Mouse (Mus musculus): ENCODE measurements around the gene Zfp687. TPM values are rescaled to one million over a fixed set of nuclear protein-coding genes. Genes with fewer than 3 reads are reported as not detected.
"Not testable (repeated sequence)": the region's sequence is repeated elsewhere in the genome, so short reads cannot be mapped to it uniquely, and the experiment has no call there.

Gene Zfp687
- polyA plus RNA-seq, 1 experiment from 2014 or later: 29.6 TPM

DNA sequence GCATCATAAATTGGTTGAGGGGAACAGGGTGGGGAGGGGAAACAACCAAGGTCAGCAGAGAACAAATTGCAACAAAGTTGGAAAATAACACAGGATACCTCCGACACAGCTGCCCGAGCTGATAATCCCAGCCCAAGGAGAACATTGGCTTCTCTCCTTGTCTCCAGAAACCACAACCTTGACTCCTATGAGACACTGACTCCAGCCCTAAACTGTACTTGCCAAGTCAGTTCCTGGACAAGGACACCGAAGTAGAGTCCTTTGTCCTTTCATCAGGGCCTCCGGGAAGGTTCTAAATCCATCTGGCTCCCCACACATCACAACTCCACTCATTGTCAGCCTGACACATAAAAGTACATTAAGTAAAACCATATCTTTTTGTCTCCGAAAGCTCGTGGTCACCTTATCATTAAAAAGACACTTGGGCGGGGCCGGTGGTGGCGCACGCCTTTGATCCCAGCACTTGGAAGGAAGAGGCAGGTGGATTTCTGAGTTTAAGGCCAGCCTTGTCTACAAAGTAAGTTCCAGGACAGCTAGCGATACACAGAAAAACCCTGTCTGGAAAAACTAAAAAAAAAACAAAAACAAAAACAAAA is 31.3 kb upstream of the Zfp687 start:
- no peak for DNase-seq (ENCODE audit: low spot score)
- H3K4me3 ChIP-seq (ENCODE audit: low read depth, low read length): no peak overlapping the region
- no peak overlapping the region for H3K9ac ChIP-seq (ENCODE audit: low read depth, low read length)
- H3K4me2 ChIP-seq (replicated peaks; ENCODE audit: low read depth, low read length): no peak overlapping the region
- 0 out of 2 replicates have a peak, but pooled peaks cover 3% of the 10 kb centered on the region for H3K4me1 ChIP-seq (replicated peaks; ENCODE audit: control insufficient read depth, insufficient read depth, low read length)
- H3K36me3 ChIP-seq (ENCODE audit: control insufficient read depth, insufficient read depth, low read length): no peaks in the 10 kb centered on the region
- no peaks in the 10 kb centered on the region for H3K9me3 ChIP-seq (ENCODE audit: control insufficient read depth, low read length)
- no peaks in the 10 kb centered on the region for H3K27me3 ChIP-seq (ENCODE audit: control insufficient read depth, insufficient read depth, low read length)
- WGBS: 91% methylated on average over 11 of the region's 11 CpGs
- ATAC-seq (ENCODE audit: low FRiP score): no peak
- H3K27ac ChIP-seq (ENCODE audit: low read depth, low read length): no peak overlapping the region

DNA sequence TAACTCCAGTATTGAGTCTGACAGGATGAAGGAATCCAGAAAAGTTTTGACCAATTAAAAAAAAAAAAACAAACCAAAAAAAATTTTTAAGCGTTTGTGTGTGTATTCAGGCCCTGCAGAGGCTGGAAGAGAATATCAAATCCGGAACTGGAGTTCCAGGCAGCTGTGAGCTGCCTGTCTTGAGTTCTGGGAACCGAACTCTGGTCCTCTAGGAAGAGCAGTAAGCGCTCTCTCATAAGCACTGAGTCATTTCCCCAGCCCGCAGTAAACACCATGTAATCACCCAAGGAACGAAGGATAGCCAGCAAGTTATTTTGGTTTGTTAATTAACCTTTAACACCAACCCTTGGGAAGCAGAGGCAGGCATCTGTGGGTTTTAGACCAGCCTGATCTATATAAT is 28.0 kb upstream of the Zfp687 start:
- Histone ChIP-seq H3K27ac (ENCODE audit: low read depth, low read length) (no peak overlapping the region), H3K4me3 (ENCODE audit: low read depth, low read length) (no peak overlapping the region), H3K36me3 (ENCODE audit: control insufficient read depth, insufficient read depth, low read length) (no peaks in the 10 kb centered on the region), H3K9ac (ENCODE audit: low read depth, low read length) (no peak overlapping the region), H3K27me3 (ENCODE audit: control insufficient read depth, insufficient read depth, low read length) (no peaks in the 10 kb centered on the region), H3K4me1 (replicated peaks; ENCODE audit: control insufficient read depth, insufficient read depth, low read length) (0 out of 2 replicates have a peak, but pooled peaks cover 3% of the 10 kb centered on the region), H3K9me3 (ENCODE audit: control insufficient read depth, low read length) (no peaks in the 10 kb centered on the region), H3K4me2 (replicated peaks; ENCODE audit: low read depth, low read length) (no peak overlapping the region)
- WGBS: 79% methylated on average over 6 of the region's 6 CpGs
- ATAC-seq (ENCODE audit: low FRiP score): no peak
- no peak for DNase-seq (ENCODE audit: low spot score)

- ATAC-seq (ENCODE audit: low FRiP score) (peak; percentile 75), DNase-seq (ENCODE audit: low spot score) (no peak)
- H3K36me3 ChIP-seq (ENCODE audit: control insufficient read depth, insufficient read depth, low read length): no peaks in the 10 kb centered on the region
- no peaks in the 10 kb centered on the region for H3K27me3 ChIP-seq (ENCODE audit: control insufficient read depth, insufficient read depth, low read length)
- H3K27ac ChIP-seq (ENCODE audit: low read depth, low read length): no peak overlapping the region
- no peaks in the 10 kb centered on the region for H3K9me3 ChIP-seq (ENCODE audit: control insufficient read depth, low read length)
- peak overlapping the region; percentile 42 for H3K4me2 ChIP-seq (replicated peaks; ENCODE audit: low read depth, low read length)
- peak overlapping the region; percentile 52 for H3K4me3 ChIP-seq (ENCODE audit: low read depth, low read length)
- 0 out of 2 replicates have a peak, but pooled peaks cover 3% of the 10 kb centered on the region for H3K4me1 ChIP-seq (replicated peaks; ENCODE audit: control insufficient read depth, insufficient read depth, low read length)
- H3K9ac ChIP-seq (ENCODE audit: low read depth, low read length): peak overlapping the region; percentile 59; the same call in 1 of the 2 replicates
- WGBS: 34% methylated on average over 7 of the region's 7 CpGs
Measured at GRCm38 (mm10) chr3:95042838-95043229, 27.6 kb upstream of the Zfp687 start.

DNA sequence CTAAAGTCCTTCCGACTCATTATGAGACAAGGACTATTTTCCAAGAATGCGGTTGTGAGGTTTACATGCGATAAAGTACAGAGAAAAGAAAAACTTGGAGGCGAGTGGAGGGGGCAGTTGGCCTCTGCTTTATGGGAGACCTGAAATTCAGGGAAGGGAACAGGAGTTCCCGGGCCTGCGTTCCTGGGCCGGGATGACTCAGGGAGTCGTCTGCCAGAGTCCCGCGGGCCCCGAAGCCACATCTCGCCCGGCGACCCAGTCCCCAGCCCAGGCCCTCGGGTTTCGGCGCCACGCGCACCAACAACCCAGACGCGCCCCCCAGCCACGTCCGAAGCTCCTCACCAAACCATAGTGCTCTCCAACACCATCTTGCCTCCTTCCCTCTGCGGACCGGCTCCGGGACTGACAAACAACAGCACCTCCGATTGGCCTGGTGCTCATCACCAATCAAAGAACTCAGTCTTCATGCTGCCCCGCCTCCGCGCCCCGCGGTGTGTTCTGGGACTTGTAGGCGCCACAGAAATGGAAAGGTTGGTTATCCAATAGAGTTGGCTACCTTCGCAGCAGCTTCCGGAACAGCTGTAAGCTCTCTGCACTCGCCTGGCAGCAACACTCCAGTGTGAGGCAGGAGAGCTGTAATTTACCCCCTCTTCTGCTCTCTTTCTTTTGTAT is 27.1 kb upstream of the Zfp687 start, which contains the start of gene Psmd4:
TSS of gene Psmd4 (minus strand) at position 449 of the 672 bp plus-strand sequence.
- Histone ChIP-seq H3K36me3 (ENCODE audit: control insufficient read depth, insufficient read depth, low read length) (no peaks in the 10 kb centered on the region), H3K9me3 (ENCODE audit: control insufficient read depth, low read length) (no peaks in the 10 kb centered on the region), H3K27ac (ENCODE audit: low read depth, low read length) (no peak within 1 kb of the TSS), H3K4me2 (replicated peaks; ENCODE audit: low read depth, low read length) (peak within 1 kb of the TSS; percentile 50), H3K9ac (ENCODE audit: low read depth, low read length) (peak within 1 kb of the TSS; percentile 59), H3K27me3 (ENCODE audit: control insufficient read depth, insufficient read depth, low read length) (no peaks in the 10 kb centered on the region), H3K4me1 (replicated peaks; ENCODE audit: control insufficient read depth, insufficient read depth, low read length) (0 out of 2 replicates have a peak, but pooled peaks cover 3% of the 10 kb centered on the region), H3K4me3 (ENCODE audit: low read depth, low read length) (peak within 1 kb of the TSS; percentile 52)
- peak; percentile 99 for ATAC-seq (ENCODE audit: low FRiP score)
- WGBS: 2% methylated on average over 31 of the region's 36 CpGs
- peak; percentile 98 for DNase-seq (ENCODE audit: low spot score)

DNA sequence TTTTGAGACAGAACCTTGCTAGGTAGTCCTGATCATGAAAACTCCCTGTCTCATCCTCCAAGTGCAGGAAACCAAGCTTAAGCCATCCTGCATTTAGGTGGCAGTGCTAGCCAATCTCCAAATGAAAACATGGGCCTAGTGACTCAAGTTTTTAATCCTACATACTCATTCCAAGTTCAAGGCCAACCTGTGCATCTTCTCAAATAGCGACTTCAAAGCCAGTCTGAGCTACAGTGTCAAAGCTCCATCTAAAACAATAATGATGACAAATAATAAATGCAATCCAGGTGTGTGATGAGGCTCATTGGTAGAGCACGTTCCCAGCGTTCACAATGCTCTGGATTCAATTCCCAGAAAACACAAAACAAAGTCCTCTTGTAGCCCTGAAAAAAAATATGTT is 26.4 kb upstream of the Zfp687 start:
- ATAC-seq (ENCODE audit: low FRiP score) (no peak), DNase-seq (ENCODE audit: low spot score) (no peak)
- Histone ChIP-seq H3K27ac (ENCODE audit: low read depth, low read length) (no peak overlapping the region), H3K4me2 (replicated peaks; ENCODE audit: low read depth, low read length) (peak overlapping the region; percentile 50), H3K36me3 (ENCODE audit: control insufficient read depth, insufficient read depth, low read length) (no peaks in the 10 kb centered on the region), H3K4me1 (replicated peaks; ENCODE audit: control insufficient read depth, insufficient read depth, low read length) (0 out of 2 replicates have a peak, but pooled peaks cover 3% of the 10 kb centered on the region), H3K4me3 (ENCODE audit: low read depth, low read length) (peak overlapping the region; percentile 52), H3K27me3 (ENCODE audit: control insufficient read depth, insufficient read depth, low read length) (no peaks in the 10 kb centered on the region), H3K9ac (ENCODE audit: low read depth, low read length) (peak overlapping the region; percentile 59), H3K9me3 (ENCODE audit: control insufficient read depth, low read length) (no peaks in the 10 kb centered on the region)
- 14% methylated on average over 3 of the region's 3 CpGs for WGBS

- DNase-seq (ENCODE audit: low spot score) (no peak), ATAC-seq (ENCODE audit: low FRiP score) (no peak)
- H3K9me3 ChIP-seq (ENCODE audit: control insufficient read depth, low read length): no peaks in the 10 kb centered on the region
- no peaks in the 10 kb centered on the region for H3K4me1 ChIP-seq (replicated peaks; ENCODE audit: control insufficient read depth, insufficient read depth, low read length)
- H3K4me3 ChIP-seq (ENCODE audit: low read depth, low read length): no peak overlapping the region
- H3K9ac ChIP-seq (ENCODE audit: low read depth, low read length): no peak overlapping the region
- H3K36me3 ChIP-seq (ENCODE audit: control insufficient read depth, insufficient read depth, low read length): peaks cover 15% of the 10 kb centered on the region
- H3K27ac ChIP-seq (ENCODE audit: low read depth, low read length): no peak overlapping the region
- no peaks in the 10 kb centered on the region for H3K27me3 ChIP-seq (ENCODE audit: control insufficient read depth, insufficient read depth, low read length)
- no peak overlapping the region for H3K4me2 ChIP-seq (replicated peaks; ENCODE audit: low read depth, low read length)
- WGBS: 75% methylated on average over 3 of the region's 3 CpGs
Measured at GRCm38 (mm10) chr3:95029953-95030352, 14.7 kb upstream of the Zfp687 start.

DNA sequence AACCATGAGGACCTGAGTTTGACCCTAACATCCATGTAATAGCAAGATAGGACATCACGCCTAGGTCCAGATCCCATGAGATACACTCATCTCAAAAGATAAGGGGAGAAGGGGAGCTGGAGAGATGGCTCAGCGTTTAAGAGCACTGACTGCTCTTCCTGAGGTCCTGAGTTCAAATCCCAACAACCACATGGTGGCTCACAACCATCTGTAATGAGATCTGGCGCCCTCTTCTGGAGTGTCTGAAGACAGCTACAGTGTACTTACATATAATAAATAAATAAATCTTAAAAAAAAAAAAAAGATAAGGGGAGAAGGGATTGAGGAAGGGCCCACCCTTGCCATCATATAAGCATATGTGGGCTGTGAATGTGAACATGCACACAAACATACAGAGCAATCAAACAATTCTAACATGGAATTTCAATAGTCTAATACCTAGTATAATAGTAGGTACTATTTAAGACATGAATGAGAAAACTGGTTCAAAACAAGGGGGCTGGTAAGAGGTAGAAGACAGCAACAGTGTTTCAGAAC is 14.1 kb upstream of the Zfp687 start:
- H3K4me2 ChIP-seq (replicated peaks; ENCODE audit: low read depth, low read length); H3K4me3 ChIP-seq (ENCODE audit: low read depth, low read length); H3K27ac ChIP-seq (ENCODE audit: low read depth, low read length); H3K27me3 ChIP-seq (ENCODE audit: control insufficient read depth, insufficient read depth, low read length); ATAC-seq (ENCODE audit: low FRiP score); H3K9me3 ChIP-seq (ENCODE audit: control insufficient read depth, low read length); H3K4me1 ChIP-seq (replicated peaks; ENCODE audit: control insufficient read depth, insufficient read depth, low read length); DNase-seq (ENCODE audit: low spot score); H3K9ac ChIP-seq (ENCODE audit: low read depth, low read length): not testable (repeated sequence)
- H3K36me3 ChIP-seq (ENCODE audit: control insufficient read depth, insufficient read depth, low read length): peaks cover 15% of the 10 kb centered on the region
- 85% methylated on average over 3 of the region's 3 CpGs for WGBS

- 97% methylated on average over 3 of the region's 3 CpGs for WGBS
- Histone ChIP-seq H3K27ac (ENCODE audit: low read depth, low read length) (no peak overlapping the region), H3K4me3 (ENCODE audit: low read depth, low read length) (no peak overlapping the region), H3K36me3 (ENCODE audit: control insufficient read depth, insufficient read depth, low read length) (peaks cover 10% of the 10 kb centered on the region), H3K9me3 (ENCODE audit: control insufficient read depth, low read length) (no peaks in the 10 kb centered on the region), H3K4me2 (replicated peaks; ENCODE audit: low read depth, low read length) (no peak overlapping the region), H3K27me3 (ENCODE audit: control insufficient read depth, insufficient read depth, low read length) (no peaks in the 10 kb centered on the region), H3K4me1 (replicated peaks; ENCODE audit: control insufficient read depth, insufficient read depth, low read length) (no peaks in the 10 kb centered on the region), H3K9ac (ENCODE audit: low read depth, low read length) (no peak overlapping the region)
- DNase-seq (ENCODE audit: low spot score) (no peak), ATAC-seq (ENCODE audit: low FRiP score) (no peak)
Measured at GRCm38 (mm10) chr3:95028603-95029002, 13.4 kb upstream of the Zfp687 start.

All from hindbrain, embryonic 11.5 days (tissue).